Mouse (Mus musculus) gastrocnemius, postnatal 36 days (tissue): ENCODE results near the gene Vmn1r121. TPM values are rescaled to one million over a fixed set of nuclear protein-coding genes. Genes with fewer than 3 reads are reported as not detected.
"Not testable (repeated sequence)": the region's sequence is repeated elsewhere in the genome, so short reads cannot be mapped to it uniquely, and the experiment has no call there.

Experiments
- DNase-seq, 2 experiments: peaks; one replicate each; pipeline ENCODE4 v3.0.0; 2022
- intact Hi-C: fragments of 180-260 bp; cut with DNase I; formaldehyde crosslinking; loops from one replicate; pipeline ENCODE4 v1.15.1; 2025
- long read RNA-seq, 2 experiments: library from polyadenylated mRNA; stranded (forward); transcript quantifications; one replicate each; pipeline ENCODE4 v2.0.0; 2021
- total RNA-seq, 2 experiments: library from RNA; stranded (reverse); gene quantifications; 2 replicates each; pipeline ENCODE4 v1.2.3; 2021

Gene Vmn1r121
- not detected for total RNA-seq
- long read RNA-seq, experiment 1: 0 reads
- long read RNA-seq, experiment 2: 0 reads

DNA sequence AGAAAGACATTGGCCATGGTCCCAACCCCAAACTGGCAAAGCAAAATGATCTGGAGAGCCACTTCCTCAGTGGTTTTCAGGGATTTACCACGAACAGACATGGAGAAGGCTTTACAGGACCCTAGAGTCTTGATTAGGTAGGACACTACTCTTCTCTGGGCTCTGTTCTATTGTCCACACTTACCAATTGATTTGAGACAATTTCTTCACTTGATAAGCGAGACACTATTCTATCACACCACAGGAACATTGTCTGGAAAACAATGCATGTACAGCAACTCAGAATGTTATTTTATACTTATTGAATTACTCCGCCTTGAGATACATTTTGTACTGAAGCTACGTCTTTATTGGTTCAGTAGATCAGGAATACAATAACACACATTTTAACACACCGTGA is at the start of gene Vmn1r121:
Gene Vmn1r121, minus strand, starts transcription at position 101 of the 400 bp plus-strand sequence.
- intact Hi-C loops: not testable (repeated sequence)

GRCm38 (mm10) chr7:21134028-21134427 is 35.7 kb upstream of the Vmn1r121 start, which contains the start of gene Vmn1r122:
Vmn1r122 (minus strand) TSS chr7:21134128.
- intact Hi-C loops, DNase-seq: not testable (repeated sequence)

More for the DNA sequence above, at the start of gene Vmn1r121:
- not testable (repeated sequence) for DNase-seq

DNA sequence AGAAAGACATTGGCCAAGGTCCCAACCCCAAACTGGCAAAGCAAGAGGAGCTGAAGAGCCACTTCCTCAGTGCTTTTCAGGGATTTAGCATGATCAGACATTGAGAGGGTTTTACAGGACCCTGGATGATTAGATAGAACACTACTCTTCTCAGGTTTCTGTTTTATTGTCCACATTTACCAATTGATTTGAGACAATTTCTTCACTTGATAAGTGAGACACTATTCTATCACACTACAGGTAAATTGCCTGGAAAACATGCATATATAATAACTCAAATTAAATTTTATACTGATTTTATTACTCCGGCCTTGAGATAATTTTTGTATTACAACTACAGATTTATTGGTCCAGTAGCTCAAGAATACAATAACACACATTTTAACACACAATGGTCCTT is 44.6 kb downstream of the Vmn1r121 start, which contains the start of gene Vmn1r120:
Gene Vmn1r120, minus strand, starts transcription at position 101 of the 400 bp plus-strand sequence.
- intact Hi-C loops, DNase-seq: not testable (repeated sequence)

Other genes with a start within 250 kb of the Vmn1r121 start
- not detected for gene Vmn1r116, start 226.3 kb downstream of the Vmn1r121 start, total RNA-seq
- not detected for gene Vmn1r117, start 214.4 kb downstream of the Vmn1r121 start, total RNA-seq
- gene Vmn1r118, start 186.2 kb downstream of the Vmn1r121 start, total RNA-seq: not detected
- not detected for gene Vmn1r119, start 86.1 kb downstream of the Vmn1r121 start, total RNA-seq
- not detected for gene Vmn1r120, start 44.7 kb downstream of the Vmn1r121 start, total RNA-seq
- not detected for gene Vmn1r122, start 35.6 kb upstream of the Vmn1r121 start, total RNA-seq
- not detected for gene Vmn1r123, start 63.7 kb upstream of the Vmn1r121 start, total RNA-seq
- not detected for gene Gm5157, start 91.9 kb upstream of the Vmn1r121 start, total RNA-seq
- gene Vmn1r124, start 162.1 kb upstream of the Vmn1r121 start, total RNA-seq: not detected
- not detected for gene Vmn1r125, start 173.7 kb upstream of the Vmn1r121 start, total RNA-seq
- gene Vmn1r126, start 203.0 kb upstream of the Vmn1r121 start, total RNA-seq: not detected
- gene Vmn1r127, start 221.3 kb upstream of the Vmn1r121 start, total RNA-seq: not detected